Mouse (Mus musculus) neural tube, embryonic 13.5 days (tissue): Measurements from ENCODE around the gene Tmem54. TPM values are rescaled to one million over a fixed set of nuclear protein-coding genes. Genes with fewer than 3 reads are reported as not detected.
A peak's percentile ranks its signal among the peaks of the same experiment; 100 is the strongest.

Experiments
- ATAC-seq: fragments of 200-750 bp; cut with Nextera tagmentation; 2 replicates; pipeline ENCODE4 v1.8.0; 2017; ENCODE audit warnings: low read depth, mild to moderate bottlenecking, moderate TSS enrichment, moderate library complexity
- H3K27ac ChIP-seq: fragments of 300-500 bp; sonication (generic); replicated peaks from 2 replicates; pipeline ENCODE4 v1.5.1; 2015; ENCODE audit warnings: moderate library complexity, mild to moderate bottlenecking, inconsistent platforms
- H3K27me3 ChIP-seq: fragments of 300-500 bp; sonication (generic); 2 replicates; pipeline ENCODE4 v1.6.1; 2015; ENCODE audit warnings: mild to moderate bottlenecking, inconsistent platforms
- H3K36me3 ChIP-seq: fragments of 300-500 bp; sonication (generic); 2 replicates; pipeline ENCODE4 v1.6.1; 2015; ENCODE audit warnings: mild to moderate bottlenecking, inconsistent platforms
- H3K4me1 ChIP-seq: fragments of 300-500 bp; sonication (generic); replicated peaks from 2 replicates; pipeline ENCODE4 v1.6.1; 2015; ENCODE audit warnings: inconsistent platforms
- H3K4me2 ChIP-seq: fragments of 300-500 bp; sonication (generic); 2 replicates; pipeline ENCODE4 v1.6.1; 2015; ENCODE audit warnings: inconsistent platforms, mild to moderate bottlenecking, moderate library complexity
- H3K4me3 ChIP-seq: fragments of 300-500 bp; sonication (generic); 2 replicates; pipeline ENCODE4 v1.5.1; 2015; ENCODE audit warnings: mild to moderate bottlenecking, inconsistent platforms
- H3K9ac ChIP-seq: fragments of 300-500 bp; sonication (generic); 2 replicates; pipeline ENCODE4 v1.6.1; 2015; ENCODE audit warnings: moderate library complexity, mild to moderate bottlenecking, inconsistent platforms
- H3K9me3 ChIP-seq: fragments of 300-500 bp; sonication (generic); 2 replicates; pipeline ENCODE4 v1.6.1; 2016; ENCODE audit warnings: inconsistent platforms
- WGBS: fragments of 180-500 bp; shearing (Covaris S2); methylation state at CpG from one replicate; pipeline ENCODE4 v1.1.7; 2015; 5-methylcytosine and 5-hydroxymethylcytosine counted together
- polyA plus RNA-seq: library from polyadenylated mRNA; unstranded; fragments of >200 nt; fragmentation: Nextera tagmentation; extraction: Ambion mirVana; gene quantifications from 2 replicates; pipeline ENCODE4 v1.2.1, GENCODE M21; 2015

Tmem54 gene
- polyA plus RNA-seq, 1 experiment from 2014 or later, result not detected

- peaks cover 92% of the 10 kb centered on the region for H3K36me3 ChIP-seq
- H3K9ac ChIP-seq, result no peak overlapping the region
- no peaks in the 10 kb centered on the region for H3K27me3 ChIP-seq
- WGBS, result 96% methylated on average over 9 of the region's 9 CpGs
- no peak for ATAC-seq
- H3K4me1 ChIP-seq, result peaks cover 16% of the 10 kb centered on the region
- no peaks in the 10 kb centered on the region for H3K9me3 ChIP-seq
- H3K4me2 ChIP-seq, result no peak overlapping the region
- no peak overlapping the region for H3K27ac ChIP-seq
- H3K4me3 ChIP-seq, result no peak overlapping the region
Observed at GRCm38 (mm10) chr4:129079126-129079525, 26.2 kb upstream of the Tmem54 start.

- H3K4me2 ChIP-seq, result no peak overlapping the region
- 86% methylated on average over 7 of the region's 7 CpGs for WGBS
- H3K4me3 ChIP-seq, result no peak overlapping the region
- H3K27me3 ChIP-seq, result no peaks in the 10 kb centered on the region
- ATAC-seq, result no peak
- H3K4me1 ChIP-seq, result peaks cover 16% of the 10 kb centered on the region
- no peaks in the 10 kb centered on the region for H3K9me3 ChIP-seq
- peak overlapping the region; percentile 46; the same call in 1 of the 2 replicates for H3K27ac ChIP-seq
- H3K9ac ChIP-seq, result 0 out of 2 replicates have a peak overlapping the region, but pooled peaks have one; percentile 19
- H3K36me3 ChIP-seq, result peaks cover 92% of the 10 kb centered on the region
Observed at GRCm38 (mm10) chr4:129081041-129081440, 24.3 kb upstream of the Tmem54 start.

GRCm38 (mm10) chr4:129081512-129081911 is 23.8 kb upstream of the Tmem54 start:
- Histone ChIP-seq H3K27ac (peak overlapping the region; percentile 46; the same call in 1 of the 2 replicates), H3K9ac (0 out of 2 replicates have a peak overlapping the region, but pooled peaks have one; percentile 19), H3K9me3 (no peaks in the 10 kb centered on the region), H3K4me3 (no peak overlapping the region), H3K27me3 (no peaks in the 10 kb centered on the region), H3K4me1 (peaks cover 16% of the 10 kb centered on the region), H3K4me2 (no peak overlapping the region), H3K36me3 (peaks cover 88% of the 10 kb centered on the region)
- no peak for ATAC-seq
- WGBS, result 50% methylated on average over 6 of the region's 6 CpGs

GRCm38 (mm10) chr4:129081939-129082338 is 23.4 kb upstream of the Tmem54 start:
- ATAC-seq, result no peak
- Histone ChIP-seq H3K4me1 (peaks cover 16% of the 10 kb centered on the region), H3K36me3 (peaks cover 83% of the 10 kb centered on the region), H3K27ac (no peak overlapping the region), H3K4me2 (no peak overlapping the region), H3K4me3 (no peak overlapping the region), H3K27me3 (no peaks in the 10 kb centered on the region), H3K9ac (no peak overlapping the region), H3K9me3 (no peaks in the 10 kb centered on the region)
- 83% methylated on average over 3 of the region's 3 CpGs for WGBS

DNA sequence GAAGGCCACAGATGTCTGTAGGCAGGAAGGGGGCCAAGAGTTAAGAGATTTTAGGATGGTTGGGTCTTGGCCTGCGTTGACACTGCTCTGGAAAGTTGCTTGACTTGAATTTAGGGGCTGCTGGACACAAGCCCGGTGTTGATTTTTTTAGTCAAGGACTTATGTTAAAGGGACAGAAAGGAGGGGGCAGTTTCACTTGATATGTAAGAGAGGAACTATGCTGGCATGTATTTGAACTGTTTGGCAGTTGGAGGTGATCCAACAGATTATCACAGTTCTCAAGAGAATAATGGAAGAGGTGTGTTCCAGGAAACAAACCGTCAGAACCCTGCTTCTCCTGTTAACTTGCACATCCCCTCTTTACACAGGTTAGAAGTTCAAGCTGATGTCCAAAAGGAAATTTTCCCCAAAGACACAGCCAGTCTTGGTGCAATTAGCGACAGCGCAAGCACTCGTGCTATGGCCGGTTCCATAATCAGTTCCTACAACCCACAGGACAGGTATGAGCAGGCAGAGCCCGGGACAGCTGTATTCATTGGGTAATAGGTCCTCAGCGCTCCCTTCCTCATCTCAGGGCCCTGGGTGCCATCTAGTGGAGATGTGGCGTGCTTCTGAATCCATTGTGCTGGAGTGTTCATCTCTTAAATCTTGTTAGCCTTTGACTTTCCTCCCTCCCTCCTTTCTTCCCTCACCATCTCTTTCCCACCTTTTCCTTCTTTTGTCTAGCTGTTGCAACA is 22.8 kb upstream of the Tmem54 start:
- H3K4me1 ChIP-seq, result peaks cover 16% of the 10 kb centered on the region
- no peak overlapping the region for H3K4me3 ChIP-seq
- no peak overlapping the region for H3K27ac ChIP-seq
- ATAC-seq, result peak; percentile 69
- H3K9me3 ChIP-seq, result no peaks in the 10 kb centered on the region
- WGBS, result 53% methylated on average over 10 of the region's 10 CpGs
- H3K27me3 ChIP-seq, result no peaks in the 10 kb centered on the region
- peaks cover 77% of the 10 kb centered on the region for H3K36me3 ChIP-seq
- H3K9ac ChIP-seq, result no peak overlapping the region
- H3K4me2 ChIP-seq, result no peak overlapping the region

DNA sequence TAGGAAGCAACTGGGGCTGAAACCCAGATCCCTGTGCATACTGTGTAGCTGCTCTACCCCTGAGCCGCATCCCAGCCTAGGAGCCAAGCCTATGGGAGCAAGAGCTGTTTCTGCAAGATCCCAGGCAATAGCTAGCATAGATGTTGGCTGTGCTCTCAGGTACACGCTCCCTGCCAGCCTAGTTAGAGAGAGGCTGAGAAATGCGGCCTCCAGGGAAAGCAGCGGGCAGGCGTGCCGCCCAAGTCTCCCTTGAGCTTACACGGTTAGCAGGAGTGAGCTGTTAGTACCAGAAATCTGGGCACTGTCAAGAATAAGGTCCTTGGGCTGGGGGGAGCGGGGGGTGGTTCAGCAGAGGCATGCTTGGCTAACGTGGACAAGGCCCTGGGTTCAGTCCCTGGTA is 20.5 kb upstream of the Tmem54 start:
- H3K27me3 ChIP-seq, result no peaks in the 10 kb centered on the region
- no peak overlapping the region for H3K27ac ChIP-seq
- no peak for ATAC-seq
- peaks cover 16% of the 10 kb centered on the region for H3K4me1 ChIP-seq
- no peak overlapping the region for H3K4me2 ChIP-seq
- WGBS, result 89% methylated on average over 9 of the region's 9 CpGs
- H3K9ac ChIP-seq, result no peak overlapping the region
- H3K36me3 ChIP-seq, result peaks cover 54% of the 10 kb centered on the region
- H3K4me3 ChIP-seq, result no peak overlapping the region
- no peaks in the 10 kb centered on the region for H3K9me3 ChIP-seq

- Histone ChIP-seq H3K9ac (no peak overlapping the region), H3K36me3 (peaks cover 42% of the 10 kb centered on the region), H3K9me3 (no peaks in the 10 kb centered on the region), H3K4me2 (no peak overlapping the region), H3K4me3 (no peak overlapping the region), H3K4me1 (peaks cover 15% of the 10 kb centered on the region), H3K27ac (no peak overlapping the region), H3K27me3 (no peaks in the 10 kb centered on the region)
- WGBS, result 29% methylated on average over 8 of the region's 8 CpGs
- peak; percentile 25; the same call in 1 of the 2 replicates for ATAC-seq
Observed at GRCm38 (mm10) chr4:129086078-129086477, 19.3 kb upstream of the Tmem54 start.

DNA sequence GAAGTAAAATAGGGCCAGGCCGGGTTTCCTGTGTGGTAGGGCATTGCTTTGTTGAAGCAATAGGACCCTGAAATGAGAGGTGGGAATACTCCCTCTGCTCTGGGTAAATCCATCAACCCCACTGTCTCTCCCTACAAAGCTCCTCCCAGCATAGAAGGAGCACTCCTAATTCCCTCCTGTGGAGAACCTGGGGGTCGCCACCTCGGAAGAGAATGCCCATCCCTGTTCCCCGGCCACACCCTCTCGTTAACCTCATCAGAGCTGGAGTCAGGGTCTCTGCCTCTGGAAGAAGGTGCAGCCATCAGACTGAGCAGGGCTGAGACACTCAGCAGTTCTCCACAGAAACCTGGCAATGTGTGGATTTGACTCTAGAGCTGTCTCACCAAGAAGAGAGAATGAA is 17.5 kb upstream of the Tmem54 start:
- Histone ChIP-seq H3K9ac (no peak overlapping the region), H3K27me3 (no peaks in the 10 kb centered on the region), H3K27ac (no peak overlapping the region), H3K9me3 (no peaks in the 10 kb centered on the region), H3K4me1 (no peaks in the 10 kb centered on the region; the same call in 1 of the 2 replicates), H3K4me2 (no peak overlapping the region), H3K36me3 (peaks cover 30% of the 10 kb centered on the region), H3K4me3 (no peak overlapping the region)
- ATAC-seq, result no peak
- 39% methylated on average over 5 of the region's 5 CpGs for WGBS

- Histone ChIP-seq H3K4me2 (no peak overlapping the region), H3K9me3 (no peaks in the 10 kb centered on the region), H3K9ac (no peak overlapping the region), H3K27me3 (no peaks in the 10 kb centered on the region), H3K4me1 (no peaks in the 10 kb centered on the region), H3K27ac (no peak overlapping the region), H3K4me3 (no peak overlapping the region), H3K36me3 (no peaks in the 10 kb centered on the region)
- WGBS, result 34% methylated on average over 15 of the region's 15 CpGs
- ATAC-seq, result no peak
Observed at GRCm38 (mm10) chr4:129095276-129095675, 10.1 kb upstream of the Tmem54 start.

DNA sequence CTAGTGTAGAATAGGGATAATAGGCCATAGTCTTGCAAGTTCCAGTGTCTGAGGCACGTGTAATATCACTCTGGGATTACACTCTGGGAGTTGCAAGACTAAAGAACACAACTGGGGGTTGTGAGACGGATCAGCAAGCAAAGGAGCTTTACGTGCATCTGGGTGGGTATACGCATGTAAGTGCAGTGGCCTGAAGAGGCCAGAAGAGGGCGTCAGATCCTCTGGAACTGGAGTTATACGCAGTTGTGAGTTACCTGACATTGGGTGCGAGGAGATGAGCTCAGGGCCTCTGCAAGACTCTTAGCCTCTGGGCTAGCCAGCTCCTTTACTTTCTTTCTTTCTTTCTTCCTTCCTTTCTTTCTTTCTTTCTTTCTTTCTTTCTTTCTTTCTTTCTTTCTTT is 8.3 kb upstream of the Tmem54 start:
- Histone ChIP-seq H3K9me3 (no peaks in the 10 kb centered on the region), H3K9ac (no peak overlapping the region), H3K4me2 (no peak overlapping the region), H3K27ac (no peak overlapping the region), H3K27me3 (no peaks in the 10 kb centered on the region), H3K36me3 (no peaks in the 10 kb centered on the region), H3K4me1 (no peaks in the 10 kb centered on the region), H3K4me3 (no peak overlapping the region)
- ATAC-seq, result no peak
- 75% methylated on average over 7 of the region's 7 CpGs for WGBS

DNA sequence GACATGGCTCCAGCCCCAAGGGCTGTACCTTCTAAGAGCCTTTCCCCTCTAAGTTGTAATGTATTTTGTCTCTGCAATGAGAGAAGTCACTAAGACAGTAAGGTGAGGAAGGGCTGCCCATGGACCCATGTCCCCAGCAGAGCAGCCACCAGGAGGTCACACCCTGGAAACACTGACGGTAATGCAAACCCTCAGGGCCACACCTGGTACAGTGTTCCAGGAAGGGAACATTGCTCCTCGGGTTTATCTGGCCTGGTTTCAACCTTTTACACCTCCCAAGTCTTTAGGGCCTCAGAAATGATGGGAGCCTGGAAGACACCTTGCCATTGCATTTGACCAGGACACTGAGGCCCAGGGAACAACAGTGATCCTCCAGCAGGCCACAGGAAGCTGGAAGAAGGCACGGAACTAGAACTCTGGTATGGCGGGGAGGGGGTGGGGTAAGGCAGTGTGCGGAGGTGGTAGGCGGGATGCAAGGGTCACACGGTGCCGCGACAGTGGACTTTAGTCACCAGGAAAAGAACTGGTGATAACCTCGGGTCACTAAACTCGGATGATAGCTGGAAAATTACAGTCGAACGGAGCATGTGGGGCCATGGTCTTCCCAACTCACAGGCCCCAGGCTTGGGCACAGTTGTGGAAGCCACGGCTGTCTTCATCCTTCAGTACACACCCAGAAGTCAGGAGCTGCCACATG is 3.1 kb upstream of the Tmem54 start:
- Histone ChIP-seq H3K9ac (no peak overlapping the region), H3K4me1 (peaks cover 7% of the 10 kb centered on the region; the same call in 1 of the 2 replicates), H3K4me3 (no peak overlapping the region), H3K36me3 (no peaks in the 10 kb centered on the region), H3K9me3 (no peaks in the 10 kb centered on the region), H3K4me2 (no peak overlapping the region), H3K27ac (no peak overlapping the region), H3K27me3 (peaks cover 47% of the 10 kb centered on the region)
- 86% methylated on average over 14 of the region's 14 CpGs for WGBS
- no peak for ATAC-seq

GRCm38 (mm10) chr4:129106073-129106472 is 725 bp downstream of the Tmem54 start:
- no peak overlapping the region for H3K4me3 ChIP-seq
- H3K36me3 ChIP-seq, result no peaks in the 10 kb centered on the region
- WGBS, result 14% methylated on average over 9 of the region's 9 CpGs
- H3K27me3 ChIP-seq, result peaks cover 57% of the 10 kb centered on the region
- H3K27ac ChIP-seq, result no peak overlapping the region
- H3K4me2 ChIP-seq, result no peak overlapping the region
- H3K9ac ChIP-seq, result no peak overlapping the region
- H3K4me1 ChIP-seq, result peaks cover 7% of the 10 kb centered on the region; the same call in 1 of the 2 replicates
- no peaks in the 10 kb centered on the region for H3K9me3 ChIP-seq
- no peak for ATAC-seq
